Mouse (Mus musculus): ENCODE results near the gene Paxx.

DNA sequence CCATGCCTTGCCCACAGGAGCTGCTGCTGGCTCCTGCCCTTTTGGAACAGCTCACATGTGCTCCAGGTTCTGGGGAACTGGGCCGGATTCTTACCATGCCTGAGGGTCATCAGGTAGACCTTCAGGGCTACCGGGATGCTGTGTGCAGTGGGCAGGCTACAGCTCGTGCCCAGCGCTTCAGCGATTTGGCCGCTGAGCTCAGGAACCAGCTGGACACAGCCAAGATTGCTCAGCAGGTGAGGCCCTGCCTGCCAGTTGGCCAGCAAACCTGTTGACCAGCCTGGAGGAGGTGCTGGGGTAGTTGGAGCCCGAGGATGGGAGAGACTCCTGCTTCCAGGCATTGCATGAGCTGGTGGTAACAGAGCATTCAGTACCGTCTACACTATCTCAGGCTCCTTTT, 26.6 kb downstream of the Paxx start:
- TF ChIP-seq CTCF (IDR thresholded peaks at IDR 0.05; ENCODE audit: control insufficient read depth, insufficient read depth, low read length) (no peak), POLR2A (IDR thresholded peaks at IDR 0.05; ENCODE audit: borderline replicate concordance, control insufficient read depth, low read depth, low read length) (no peak)
